Comparison of ENCODE assay signal across 9 mouse cellular contexts in the genomic region with DNA sequence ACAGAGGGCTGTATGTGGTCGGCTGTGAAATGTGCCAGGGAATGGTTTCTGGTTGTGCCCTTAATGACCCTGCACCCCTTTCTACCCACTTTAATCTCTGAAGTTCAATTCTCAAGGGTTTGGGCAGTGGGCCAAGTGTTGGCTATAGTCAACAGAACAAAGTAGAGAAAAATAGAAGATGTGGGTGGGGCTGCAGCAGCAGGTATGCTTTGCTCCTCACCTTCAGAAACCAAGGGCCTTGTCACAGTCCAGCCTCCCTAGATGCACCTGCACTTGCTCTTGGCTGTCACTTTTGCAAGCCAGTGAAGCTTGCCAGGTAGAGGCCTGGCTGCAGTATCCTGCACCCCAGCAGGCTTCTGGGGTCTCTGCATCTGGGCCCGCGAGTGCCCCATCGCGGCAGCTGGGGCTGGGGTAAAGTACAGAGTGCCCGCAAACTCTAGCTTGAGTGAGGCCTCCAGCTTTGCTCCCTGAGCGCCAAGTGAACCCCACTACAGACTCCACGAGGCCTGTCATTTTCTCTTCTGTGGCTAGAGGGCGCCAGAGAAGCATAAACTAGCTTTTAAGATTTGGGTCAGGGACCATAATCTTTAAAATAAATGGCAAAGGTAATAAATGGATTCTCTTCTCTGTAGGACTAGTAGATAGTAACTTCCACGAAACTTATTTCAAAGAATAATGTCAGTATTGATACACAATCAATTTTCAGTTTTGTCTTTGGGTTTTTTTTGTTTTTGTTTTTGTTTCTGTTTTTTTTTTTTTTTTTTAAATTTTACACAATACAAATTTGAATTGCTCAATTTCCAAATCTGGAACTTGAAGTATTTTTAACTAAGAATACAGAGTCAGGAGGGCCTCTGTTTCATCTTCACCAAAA. TPM values are rescaled to one million over a fixed set of nuclear protein-coding genes. Genes with fewer than 3 reads are reported as not detected.
A peak's percentile ranks its signal among the peaks of the same experiment; 100 is the strongest.
DNase-seq lines count a peak whose midpoint lies in the region; ATAC-seq and TF ChIP-seq lines count a peak whose summit lies in the region.
"Had no signal": no experiment of that assay in that cellular context is flagged by ENCODE, and none has a peak within 500 bp of the region (broad histone marks: within the 10 kb centered on the region; RNA-seq: fewer than 3 reads in every experiment).

No protein-coding gene starts in this region.

- no peaks in the 10 kb centered on the region for H3K36me3 ChIP-seq in liver, embryonic 14.5 days (replicated peaks; ENCODE audit: control insufficient read depth, insufficient read depth, low read depth)

- H3K4me3 ChIP-seq in liver, embryonic 14.5 days (ENCODE audit: insufficient read depth in 1 of 2, low read depth in 2 of 2, low read length in 2 of 2), result no peak overlapping the region

- peak; percentile 87 for DNase-seq in CD4-positive, CD25-positive, alpha-beta regulatory T cell, adult 2 months (ENCODE audit: low read depth, low spot score)
- no peak for DNase-seq in Patski (ENCODE audit: low read depth, low spot score)
- peak; percentile 88 to 89 for DNase-seq in cerebellum, postnatal 10 days
- DNase-seq in kidney, adult 9 months, result peak; percentile 85
- DNase-seq in liver, embryonic 14.5 days (ENCODE audit: low read depth in 3 of 3, low spot score in 3 of 3), result peak in 2 of 3 experiments; percentile 58 to 67
- peak; percentile 62 for DNase-seq in retina, postnatal 7 days (ENCODE audit: low read depth, low spot score)
- DNase-seq in urinary bladder, adult 2 months (ENCODE audit: low spot score), result peak; percentile 44

- in situ Hi-C loops in Patski (cut with MboI; ENCODE audit: low pct_unique_long_range_greater_than_20kb), result loop anchor here (5.0 kb wide), 1 partner anchor 37 kb away; no protein-coding TSS in a partner anchor

- POLR2A ChIA-PET in Patski (lab: Charles Lee), result no interaction called here

- peaks cover 0 to 6% of the 10 kb centered on the region in 2 experiments; a peak in 2 of 4 replicates for H3K4me1 ChIP-seq in liver, embryonic 14.5 days (replicated peaks; ENCODE audit: control insufficient read depth in 2 of 2, insufficient read depth in 2 of 2, low read length in 1 of 2)

- 10% methylated on average over 10 of the region's 10 CpGs for WGBS in liver, embryonic 14.5 days (ENCODE audit: insufficient replicate concordance)

- no peak overlapping the region for H3K4me2 ChIP-seq in liver, embryonic 14.5 days (ENCODE audit: low read depth)

- no peak overlapping the region for H3K27ac ChIP-seq in liver, embryonic 14.5 days

- no peak for ATAC-seq in Patski
- peak; percentile 57 for ATAC-seq in granulocyte monocyte progenitor cell, adult 5-6 weeks (replicated peaks; ENCODE audit: poor library complexity, severe bottlenecking)
- ATAC-seq in liver, embryonic 14.5 days (ENCODE audit: insufficient read depth), result no peak

- CTCF ChIA-PET in Patski (lab: Charles Lee), result interaction anchor here (0.8 to 1.8 kb wide), 7 partner anchors 9 to 57 kb away, joined by 3 to 5 read pairs (median 3); no protein-coding TSS in a partner anchor

- no peak overlapping the region for H3K9ac ChIP-seq in liver, embryonic 14.5 days (replicated peaks)

- no peaks in the 10 kb centered on the region for H3K9me3 ChIP-seq in liver, embryonic 14.5 days (ENCODE audit: control insufficient read depth, low read length)

- no peak for TF ChIP-seq EP300 in liver, embryonic 14.5 days (IDR thresholded peaks at IDR 0.05; ENCODE audit: low read depth)

- peak; percentile 73 for TF ChIP-seq CTCF in Patski (IDR thresholded peaks at IDR 0.05)
- TF ChIP-seq CTCF in liver, embryonic 14.5 days (IDR thresholded peaks at IDR 0.05; ENCODE audit: low read depth), result peak; percentile 83

- H3K27me3 ChIP-seq in Patski, result no peaks in the 10 kb centered on the region
- no peaks in the 10 kb centered on the region for H3K27me3 ChIP-seq in liver, embryonic 14.5 days (ENCODE audit: control insufficient read depth, insufficient read depth, low read length)

RNA-seq across cellular contexts. Expression of a gene that starts 4.5 kb away (rescaled TPM):
- polyA plus RNA-seq in Patski (2021), result 33.2 TPM
- 34.0 and 37.8 TPM in 2 replicates for total RNA-seq in granulocyte monocyte progenitor cell, adult 5-6 weeks (2014; fragmentation: Nextera tagmentation)
- total RNA-seq in granulocyte monocyte progenitor cell, adult 5-6 weeks (2017), result 40.2 and 40.5 TPM in 2 replicates
- polyA plus RNA-seq in liver, embryonic 14.5 days (2012; rRNA removed), result 6.7 and 9.7 TPM in 2 replicates
- 17.6 and 20.2 TPM in 2 replicates for polyA plus RNA-seq in liver, embryonic 14.5 days (2014; fragmentation: Nextera tagmentation; extraction: Ambion mirVana)
- polyA plus RNA-seq in urinary bladder, adult 2 months (2012; rRNA removed), result 23.5 and 23.6 TPM in 2 replicates

RNA-seq across cellular contexts. Expression of a gene that starts 18.8 kb away (rescaled TPM):
- 0.06 TPM for polyA plus RNA-seq in Patski (2021)
- total RNA-seq in granulocyte monocyte progenitor cell, adult 5-6 weeks (2014; fragmentation: Nextera tagmentation), result not detected in 2 replicates
- total RNA-seq in granulocyte monocyte progenitor cell, adult 5-6 weeks (2017), result 0.67 TPM in 1 of 2 replicates, not detected in the other
- polyA plus RNA-seq in liver, embryonic 14.5 days (2012; rRNA removed), result 0.03 and 0.08 TPM in 2 replicates
- polyA plus RNA-seq in liver, embryonic 14.5 days (2014; fragmentation: Nextera tagmentation; extraction: Ambion mirVana), result 0.06 and 0.15 TPM in 2 replicates
- 0.08 and 0.13 TPM in 2 replicates for polyA plus RNA-seq in urinary bladder, adult 2 months (2012; rRNA removed)
- total RNA-seq: layer of hippocampus, adult 18-20 months had no signal

RNA-seq across cellular contexts. Expression of a gene that starts 33.8 kb away (rescaled TPM):
- polyA plus RNA-seq in Patski (2021), result 59.6 TPM
- 30.3 and 40.0 TPM in 2 replicates for total RNA-seq in granulocyte monocyte progenitor cell, adult 5-6 weeks (2014; fragmentation: Nextera tagmentation)
- total RNA-seq in granulocyte monocyte progenitor cell, adult 5-6 weeks (2017), result 48.0 and 55.6 TPM in 2 replicates
- polyA plus RNA-seq in liver, embryonic 14.5 days (2012; rRNA removed), result 17.3 and 21.9 TPM in 2 replicates
- polyA plus RNA-seq in liver, embryonic 14.5 days (2014; fragmentation: Nextera tagmentation; extraction: Ambion mirVana), result 12.6 and 16.0 TPM in 2 replicates
- 78.0 and 82.6 TPM in 2 replicates for polyA plus RNA-seq in urinary bladder, adult 2 months (2012; rRNA removed)
